Mouse (Mus musculus) right cerebral cortex, postnatal 14 days (tissue): ENCODE data around the gene Cd33.

ENCODE experiments used
- DNase-seq: peaks from one replicate; pipeline ENCODE4 v3.0.0; 2022

The Cd33 gene

GRCm38 (mm10) chr7:43512519-43512918, 31.7 kb downstream of the Cd33 start:
- DNase-seq: no peak

DNA sequence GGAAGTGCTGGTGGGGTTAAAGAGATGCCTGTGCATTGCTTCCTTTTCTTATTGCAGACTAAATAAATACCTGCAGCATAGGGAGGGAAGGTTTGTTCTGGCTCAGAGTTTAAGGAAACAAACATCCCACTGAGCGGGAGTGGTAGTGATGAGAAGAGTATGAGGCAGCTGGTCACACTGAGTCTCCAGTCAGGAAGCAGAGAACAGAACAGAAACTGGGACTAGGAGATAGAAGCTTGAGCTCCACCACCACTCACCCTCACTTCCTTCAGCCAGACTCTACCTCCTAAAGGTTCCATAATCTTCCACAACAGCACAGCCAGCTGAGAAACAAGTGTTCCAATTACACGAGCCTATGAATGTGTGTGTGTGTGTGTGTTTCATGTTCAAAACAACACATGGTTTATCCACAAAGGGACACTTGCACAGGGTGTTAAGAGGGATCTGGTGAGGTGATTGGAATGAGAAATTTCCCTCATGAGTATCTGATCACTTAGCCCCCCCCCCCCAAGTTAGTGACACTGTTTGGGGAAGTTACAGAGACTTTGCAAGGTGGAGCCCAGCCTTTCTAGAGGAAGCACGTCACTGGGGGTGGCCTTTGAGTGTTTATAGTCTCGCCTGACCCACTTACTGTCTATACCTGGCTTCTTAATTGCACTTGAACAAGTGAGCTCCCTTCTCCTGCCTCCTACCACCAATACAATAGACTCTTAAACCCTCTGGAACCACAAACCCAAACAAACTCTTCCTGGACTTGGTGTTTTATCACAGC, 32.3 kb downstream of the Cd33 start:
- DNase-seq: no peak

GRCm38 (mm10) chr7:43495343-43496021, 48.7 kb downstream of the Cd33 start:
- peak; percentile 72 for DNase-seq

- DNase-seq: no peak
Measured at GRCm38 (mm10) chr7:43490861-43491260, 53.4 kb downstream of the Cd33 start.

GRCm38 (mm10) chr7:43490182-43490584, 54.0 kb downstream of the Cd33 start:
- DNase-seq: peak; percentile 82

DNA sequence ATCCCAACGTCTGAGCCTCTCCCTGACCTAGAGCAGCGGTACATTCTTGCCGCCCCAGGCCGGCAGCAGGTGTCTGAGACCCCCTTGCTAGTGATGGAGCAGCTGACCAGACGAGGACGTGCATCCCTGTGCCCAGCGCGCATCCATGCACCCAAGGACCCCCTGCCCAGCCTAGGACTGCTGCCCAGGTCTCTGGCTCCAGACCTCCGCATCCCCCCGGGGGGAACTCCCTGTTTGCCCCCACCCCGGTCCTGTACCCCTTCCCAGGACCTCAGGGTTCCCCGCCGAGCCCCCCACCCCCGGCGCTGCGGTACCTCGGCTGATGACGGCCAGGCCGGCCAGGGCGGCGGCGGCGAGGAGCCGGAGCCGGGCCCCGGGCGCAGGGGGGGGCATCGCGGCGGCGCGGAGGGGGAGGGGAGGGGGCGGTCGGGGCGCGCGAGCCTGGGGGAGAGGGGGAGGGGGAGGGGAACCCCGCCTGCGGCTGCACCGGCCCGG, 54.5 kb downstream of the Cd33 start, which contains the start of gene Iglon5:
Gene Iglon5 (minus strand): TSS at position 445 of the 495 bp plus-strand sequence.
- no peak for DNase-seq

GRCm38 (mm10) chr7:43488646-43489045, 55.6 kb downstream of the Cd33 start:
- peak; percentile 57 for DNase-seq

DNA sequence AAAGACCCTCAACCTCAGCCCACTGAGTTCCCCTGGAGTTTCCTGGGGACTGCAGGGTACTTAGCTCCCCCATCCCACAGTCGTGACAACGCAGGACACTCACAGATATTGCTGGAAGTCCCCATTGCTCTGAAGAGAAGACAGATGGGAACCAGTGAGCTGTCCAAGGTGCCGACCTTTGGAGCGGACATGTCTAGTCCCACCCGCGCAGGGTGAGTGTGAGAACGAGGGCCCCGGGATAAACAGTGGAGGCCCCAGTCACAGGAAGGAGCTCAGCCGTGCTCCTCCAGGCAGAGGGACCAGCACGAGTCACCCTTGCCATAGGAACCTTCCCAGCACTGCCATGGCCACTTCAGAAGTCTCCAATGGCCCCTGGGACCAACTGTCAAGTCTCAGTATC, 61.0 kb downstream of the Cd33 start:
- DNase-seq: no peak

DNA sequence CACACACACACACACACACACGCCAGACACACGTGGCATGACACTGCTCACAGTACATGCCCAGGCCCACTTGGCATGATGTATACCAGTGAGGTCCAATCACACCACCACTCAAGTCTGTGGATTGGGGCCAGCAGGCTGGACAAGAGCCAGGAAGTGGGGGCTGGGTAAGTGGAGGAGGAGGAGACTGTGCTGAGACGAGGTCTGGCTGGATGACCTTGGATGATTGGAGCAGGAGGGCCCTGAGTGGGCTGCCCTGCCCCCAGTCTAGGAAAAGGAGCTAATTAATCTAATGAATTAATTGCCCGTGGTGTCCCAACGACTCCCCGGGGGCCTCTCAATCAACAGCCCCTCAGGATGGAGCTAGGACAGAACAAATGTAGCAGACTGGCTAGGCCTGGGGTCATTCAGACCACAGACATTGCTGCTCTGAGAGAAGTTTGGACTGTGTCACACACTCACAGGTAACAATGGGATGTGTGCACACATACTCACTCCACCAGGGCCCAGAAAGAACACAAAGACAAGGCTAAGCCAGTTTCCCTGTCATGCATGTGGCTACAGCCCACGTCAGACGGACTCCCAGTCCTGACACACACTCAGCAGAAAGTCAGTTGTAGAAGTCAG, 62.0 kb downstream of the Cd33 start:
- no peak for DNase-seq

GRCm38 (mm10) chr7:43481191-43481590, 63.0 kb downstream of the Cd33 start:
- DNase-seq: no peak

DNA sequence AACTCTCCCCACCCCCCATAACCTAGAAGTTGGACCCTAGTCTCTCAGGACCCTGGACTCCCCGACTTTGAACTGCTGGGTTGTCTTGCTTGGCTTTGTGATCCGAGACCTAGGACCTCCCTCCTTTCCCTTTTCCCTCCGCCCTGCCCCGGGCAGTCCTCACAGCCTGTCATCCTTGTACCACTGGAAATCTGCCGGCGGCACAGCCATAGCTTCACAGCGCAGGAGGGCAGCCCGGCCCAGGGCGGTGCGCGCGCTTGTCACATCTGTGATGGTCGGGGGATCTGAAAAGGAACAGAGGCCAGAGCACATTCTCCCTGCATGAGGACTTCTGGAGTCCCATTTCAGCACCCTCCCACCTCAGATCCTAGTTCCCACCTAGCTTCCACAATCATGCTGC, 67.9 kb downstream of the Cd33 start:
- DNase-seq: no peak

DNA sequence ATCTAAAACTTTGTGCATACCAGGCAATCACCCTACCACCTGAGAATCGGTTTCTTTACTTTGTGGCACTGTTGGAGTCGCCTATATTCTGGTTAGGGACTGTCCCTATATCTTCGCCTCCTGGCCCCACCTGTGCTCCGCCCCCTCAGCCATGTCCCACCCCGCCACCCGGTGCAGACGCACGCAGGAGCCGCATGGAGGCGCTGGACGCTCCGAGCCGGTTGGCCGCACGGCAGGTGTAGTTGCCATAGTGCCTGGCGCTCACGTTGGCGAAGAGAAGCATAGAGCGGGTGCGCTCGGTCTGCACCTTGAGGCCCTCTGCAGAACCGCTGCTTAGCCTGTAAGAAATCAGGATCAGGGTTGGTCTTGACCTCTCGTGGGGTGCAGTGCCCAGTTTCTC, 68.5 kb downstream of the Cd33 start:
- DNase-seq: no peak
